Mouse (Mus musculus) CD4-positive naive resting alpha-beta T cell, adult 76 days (primary cell): ENCODE results near the gene Atp5l. TPM values are rescaled to one million over a fixed set of nuclear protein-coding genes. Genes with fewer than 3 reads are reported as not detected.

Experiments
- total RNA-seq: library from RNA; stranded (reverse); gene quantifications from one replicate; pipeline ENCODE4 v1.2.4, GENCODE M21; 2023

Atp5l gene
- 136 TPM for total RNA-seq

GRCm38 (mm10) chr9:44920374-44921122 is at the start of gene Atp5l:
Atp5l (minus strand) TSS chr9:44920742.

GRCm38 (mm10) chr9:44965126-44965832 is 44.7 kb upstream of the Atp5l start, which contains the start of gene Ube4a:
Ube4a (minus strand) TSS chr9:44965600.

DNA sequence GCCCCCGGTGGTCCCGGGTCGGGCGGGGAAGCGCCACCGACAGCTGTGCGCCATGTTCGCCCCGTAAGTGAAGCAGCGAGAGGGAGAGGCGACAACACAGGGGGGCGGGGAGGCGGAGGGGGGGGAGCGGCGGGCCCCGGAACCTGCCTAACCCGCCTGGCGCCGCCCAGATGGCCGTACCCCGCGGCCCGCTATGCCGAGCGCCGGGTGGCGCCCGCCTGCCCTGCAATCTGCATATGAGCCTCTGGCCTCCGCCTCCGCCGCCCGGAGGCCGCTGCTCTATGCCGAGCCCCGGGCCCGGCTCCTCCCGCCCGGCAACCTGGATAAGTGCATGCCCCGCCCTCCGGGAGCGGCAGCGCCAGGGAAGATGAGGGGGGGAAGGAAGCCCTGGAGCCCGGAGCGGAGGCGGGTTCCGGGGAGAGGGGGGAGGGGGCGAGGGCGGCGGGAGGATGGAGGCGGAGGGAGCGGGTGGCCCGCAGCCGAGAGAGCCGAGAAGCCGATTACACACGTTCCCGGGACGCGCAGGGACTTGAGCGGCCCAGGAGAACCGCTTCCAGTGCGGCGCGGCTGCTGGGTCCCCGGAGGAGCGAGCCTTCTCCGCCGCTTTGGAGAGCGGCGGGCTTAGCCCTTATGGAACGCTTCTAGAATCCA is 39.2 kb downstream of the Atp5l start, which contains the start of gene Kmt2a:
Kmt2a (minus strand) TSS at position 76 of the 651 bp plus-strand sequence.

Other genes starting within 250 kb of the Atp5l start
- gene Treh, start 247.5 kb downstream of the Atp5l start, total RNA-seq = not detected
- 1.8 TPM for gene Phldb1, start 185.5 kb downstream of the Atp5l start, total RNA-seq
- gene Arcn1, start 152.9 kb downstream of the Atp5l start, total RNA-seq = 145 TPM
- 61.6 TPM for gene Ift46, start 152.8 kb downstream of the Atp5l start, total RNA-seq
- gene Tmem25, start 121.4 kb downstream of the Atp5l start, total RNA-seq = 1.6 TPM
- gene Ttc36, start 117.7 kb downstream of the Atp5l start, total RNA-seq = 2.9 TPM
- gene Kmt2a, start 39.4 kb downstream of the Atp5l start, total RNA-seq = 152 TPM
- gene Ube4a, start 44.9 kb upstream of the Atp5l start, total RNA-seq = 94.2 TPM
- 393 TPM for gene Cd3g, start 59.7 kb upstream of the Atp5l start, total RNA-seq
- gene Cd3d, start 61.0 kb upstream of the Atp5l start, total RNA-seq = 357 TPM
- gene Cd3e, start 88.9 kb upstream of the Atp5l start, total RNA-seq = 690 TPM
- 0.26 TPM for gene Mpzl2, start 119.1 kb upstream of the Atp5l start, total RNA-seq
- 19.8 TPM for gene Mpzl3, start 134.4 kb upstream of the Atp5l start, total RNA-seq
- gene Jaml, start 158.4 kb upstream of the Atp5l start, total RNA-seq = 6.9 TPM
- gene Scn2b, start 197.0 kb upstream of the Atp5l start, total RNA-seq = 0.15 TPM
- not detected for gene Scn4b, start 217.7 kb upstream of the Atp5l start, total RNA-seq